Mouse (Mus musculus) ovary, adult 2 months (tissue): ENCODE measurements around the gene Gal. TPM values are rescaled to one million over a fixed set of nuclear protein-coding genes. Genes with fewer than 3 reads are reported as not detected.

Source experiments
- polyA plus RNA-seq: library from polyadenylated mRNA; depleted of rRNA; stranded (reverse); fragments of >200 nt; gene quantifications from 2 replicates; pipeline ENCODE4 v1.2.3, GENCODE M21; 2012; rRNA removed

Gal gene
- polyA plus RNA-seq, result 0.21 and 0.66 TPM in 2 replicates

DNA sequence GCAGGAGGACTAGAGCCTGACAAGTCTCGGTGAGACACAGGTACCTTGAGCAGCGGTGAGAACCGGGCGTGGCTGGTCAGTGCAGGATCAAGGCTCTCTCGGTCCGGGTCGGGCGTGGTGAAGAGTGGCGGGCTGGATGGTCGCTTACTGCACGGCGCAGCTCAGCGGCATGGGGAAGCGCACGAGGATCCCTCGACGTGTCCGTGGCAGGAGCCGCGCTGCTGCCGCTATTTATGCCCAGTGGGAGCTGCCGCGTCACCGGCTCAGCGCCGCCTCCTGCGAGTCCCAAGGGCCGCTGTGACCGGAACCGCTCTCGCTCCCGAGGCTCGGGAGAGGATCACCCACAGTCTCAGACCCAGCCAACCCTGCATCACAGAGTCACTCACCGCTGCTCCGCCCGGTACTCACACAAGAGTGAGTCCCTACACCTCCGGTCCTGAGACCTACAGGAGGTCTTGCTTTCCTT, at the start of gene Gal:
TSS of gene Gal (minus strand) at position 277 of the 466 bp plus-strand sequence.

DNA sequence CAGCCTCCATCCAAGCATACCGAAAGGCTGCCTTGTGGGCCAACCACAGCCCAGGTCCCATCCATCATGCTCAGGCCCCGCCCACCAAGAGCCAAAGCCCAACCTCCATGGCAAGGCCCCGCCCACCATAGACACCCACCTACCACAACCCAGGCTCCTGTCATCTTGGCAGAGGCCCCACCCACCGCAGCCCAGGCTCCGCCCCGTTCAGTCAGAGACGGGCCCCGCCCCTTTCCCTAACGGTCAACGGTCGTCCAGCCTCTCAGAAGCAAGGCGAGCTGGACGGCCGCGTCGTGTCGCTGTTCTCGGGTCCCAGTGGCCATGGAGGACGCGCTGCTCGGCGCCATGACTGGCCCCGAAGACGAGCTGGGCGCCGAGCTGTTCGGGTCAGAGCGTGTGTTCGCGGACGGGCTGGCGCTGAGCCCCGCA, 25.7 kb downstream of the Gal start, which contains the start of gene Tesmin:
TSS of gene Tesmin (plus strand) at position 229 of the 429 bp plus-strand sequence.

Other genes with a start within 250 kb of the Gal start
- 44.8 and 55.7 TPM in 2 replicates for gene Mrpl21, start 131.6 kb downstream of the Gal start, polyA plus RNA-seq
- gene Ighmbp2, start 131.5 kb downstream of the Gal start, polyA plus RNA-seq, result 12.8 and 12.9 TPM in 2 replicates
- gene Cpt1a, start 92.2 kb downstream of the Gal start, polyA plus RNA-seq, result 219 and 237 TPM in 2 replicates
- gene Tesmin, start 25.7 kb downstream of the Gal start, polyA plus RNA-seq, result 0.50 and 0.68 TPM in 2 replicates
- gene Ppp6r3, start 161.2 kb upstream of the Gal start, polyA plus RNA-seq, result 66.7 and 71.9 TPM in 2 replicates